Mouse (Mus musculus): ENCODE results near the gene Gm15294. TPM values are rescaled to one million over a fixed set of nuclear protein-coding genes. Genes with fewer than 3 reads are reported as not detected.

Gene Gm15294
- total RNA-seq (2021): not detected
- long read RNA-seq: 0 reads

- DNase-seq (ENCODE audit: low spot score in 2 of 2): no peak
Measured at GRCm38 (mm10) chrX:141875135-141875534, at the start of gene Gm15294. Gene Gm15294 (minus strand): TSS chrX:141875235.

- DNase-seq (ENCODE audit: low spot score in 2 of 2): no peak
Measured at GRCm38 (mm10) chrX:141884336-141885048, 9.5 kb upstream of the Gm15294 start.

- DNase-seq (ENCODE audit: low spot score in 2 of 2): no peak
Measured at GRCm38 (mm10) chrX:141874024-141874423, 1.0 kb downstream of the Gm15294 start.

GRCm38 (mm10) chrX:141873597-141873996 is 1.4 kb downstream of the Gm15294 start:
- DNase-seq (ENCODE audit: low spot score in 2 of 2): no peak

GRCm38 (mm10) chrX:141855684-141856396 is 19.2 kb downstream of the Gm15294 start:
- no peak for DNase-seq (ENCODE audit: low spot score in 2 of 2)

Other genes starting within 250 kb of the Gm15294 start
- under 1 TPM; 0.15 to 0.20 TPM for gene Irs4, start 150.0 kb downstream of the Gm15294 start, total RNA-seq (2021)

Data from layer of hippocampus, adult 18-20 months (tissue).